Mouse (Mus musculus) telencephalon, adult 2 months (tissue): ENCODE measurements around the gene Msh5.
"Not testable (repeated sequence)": the region's sequence is repeated elsewhere in the genome, so short reads cannot be mapped to it uniquely, and the experiment has no call there.

Source experiments
- DNase-seq: peaks from one replicate; pipeline ENCODE4 v3.0.0-alpha.2; 2011; ENCODE audit warnings: low read depth, low spot score

The Msh5 gene

GRCm38 (mm10) chr17:35002153-35002865 lies 44.2 kb downstream of the Msh5 start:
- no peak for DNase-seq

- no peak for DNase-seq
These were observed 44.9 kb downstream of the Msh5 start for GRCm38 (mm10) chr17:35001452-35002152.

- no peak for DNase-seq
These were observed 45.7 kb downstream of the Msh5 start, which contains the start of gene Vars for GRCm38 (mm10) chr17:35000717-35001451. Vars (plus strand) TSS chr17:35000987.

GRCm38 (mm10) chr17:34999871-35000716 lies 46.5 kb downstream of the Msh5 start:
- DNase-seq = not testable (repeated sequence)

GRCm38 (mm10) chr17:34998526-34999430 lies 47.8 kb downstream of the Msh5 start:
- DNase-seq = no peak

GRCm38 (mm10) chr17:34997142-34997483 lies 49.4 kb downstream of the Msh5 start:
- no peak for DNase-seq

- DNase-seq = no peak
These were observed 50.0 kb downstream of the Msh5 start for GRCm38 (mm10) chr17:34996411-34997141.

GRCm38 (mm10) chr17:34995927-34996326 lies 50.6 kb downstream of the Msh5 start:
- not testable (repeated sequence) for DNase-seq

GRCm38 (mm10) chr17:34995192-34995591 lies 51.4 kb downstream of the Msh5 start:
- not testable (repeated sequence) for DNase-seq

GRCm38 (mm10) chr17:34994751-34995150 lies 51.8 kb downstream of the Msh5 start:
- no peak for DNase-seq

GRCm38 (mm10) chr17:34984218-34984617 lies 62.3 kb downstream of the Msh5 start:
- no peak for DNase-seq

GRCm38 (mm10) chr17:34982328-34982727 lies 64.2 kb downstream of the Msh5 start:
- DNase-seq = no peak

GRCm38 (mm10) chr17:34981690-34982180 lies 64.8 kb downstream of the Msh5 start, which contains the start of gene Lsm2:
Lsm2 (plus strand) TSS chr17:34981862.
- peak; percentile 93 for DNase-seq

- no peak for DNase-seq
These were observed 65.9 kb downstream of the Msh5 start for GRCm38 (mm10) chr17:34980655-34981054.

- no peak for DNase-seq
These were observed 66.9 kb downstream of the Msh5 start for GRCm38 (mm10) chr17:34979631-34980030.
